Mouse (Mus musculus): ENCODE results near the gene Ahnak. TPM values are rescaled to one million over a fixed set of nuclear protein-coding genes. Genes with fewer than 3 reads are reported as not detected.
"Not testable (repeated sequence)": the region's sequence is repeated elsewhere in the genome, so short reads cannot be mapped to it uniquely, and the experiment has no call there.

Ahnak gene
- polyA plus RNA-seq, 1 experiment = not detected

DNA sequence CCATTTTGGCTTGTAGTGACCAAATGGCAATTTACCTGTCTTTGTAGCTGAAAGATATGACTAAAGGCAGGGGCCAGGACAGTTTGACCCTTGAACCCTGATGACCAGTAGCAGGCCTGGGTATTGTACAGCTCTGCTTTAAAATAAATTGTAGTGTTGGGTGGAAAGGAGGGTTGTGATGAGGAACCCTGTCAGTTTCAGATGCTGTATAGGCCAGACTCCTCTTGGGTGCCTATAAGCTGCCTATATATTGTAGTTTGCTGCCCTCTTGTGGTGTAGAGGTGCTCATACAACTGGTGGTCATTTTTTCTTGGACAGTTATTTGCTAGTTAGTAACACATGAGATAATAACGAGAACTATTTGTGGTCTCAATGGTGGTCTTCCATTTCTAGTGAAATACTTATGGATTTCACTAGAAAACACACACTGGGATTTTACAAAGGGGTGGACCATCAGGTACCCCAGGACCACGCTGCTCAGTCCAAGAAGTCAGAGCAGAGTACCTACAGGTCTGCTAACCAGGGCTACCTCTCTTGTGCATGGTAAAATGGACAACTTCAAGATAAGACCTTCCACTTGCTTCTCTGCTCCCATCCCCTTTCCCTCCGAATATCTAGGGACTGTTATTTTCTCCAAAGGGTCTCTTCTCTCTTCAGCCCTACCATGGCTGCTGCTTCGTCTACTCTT is 121.2 kb downstream of the Ahnak start:
- WGBS = 61% methylated on average over 4 of the region's 4 CpGs
- H3K4me3 ChIP-seq (ENCODE audit: insufficient read depth, low read depth, low read length) = no peak overlapping the region
- no peaks in the 10 kb centered on the region for H3K4me1 ChIP-seq (ENCODE audit: control insufficient read depth, insufficient read depth, low read length)
- no peak overlapping the region for H3K27ac ChIP-seq (ENCODE audit: insufficient read depth, low read depth, low read length)
- TF ChIP-seq POLR2A (IDR thresholded peaks at IDR 0.05; ENCODE audit: insufficient read depth, low read depth, low read length) (no peak), CTCF (IDR thresholded peaks at IDR 0.05; ENCODE audit: insufficient read depth, low read depth, low read length) (no peak)

DNA sequence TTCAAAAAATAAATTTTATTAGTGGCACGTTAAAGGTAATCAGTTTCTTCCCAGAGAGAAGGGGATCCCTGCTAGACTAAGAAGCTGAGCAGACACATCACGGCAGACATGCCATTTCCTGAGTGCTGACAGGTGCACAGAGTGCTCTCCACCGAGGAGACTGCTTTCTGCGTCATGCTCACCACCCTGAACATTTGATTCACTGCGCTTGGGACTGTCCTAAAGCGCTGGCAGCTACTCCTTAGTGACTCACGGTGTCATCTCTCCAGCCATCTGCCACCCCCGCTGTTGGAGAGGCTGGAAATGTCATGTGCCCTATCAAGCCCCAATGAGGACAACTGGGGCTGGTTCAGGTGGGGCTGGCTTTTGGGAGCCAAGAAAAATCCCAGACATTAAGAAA is 123.0 kb downstream of the Ahnak start:
- TF ChIP-seq CTCF (IDR thresholded peaks at IDR 0.05; ENCODE audit: insufficient read depth, low read depth, low read length) (no peak), POLR2A (IDR thresholded peaks at IDR 0.05; ENCODE audit: insufficient read depth, low read depth, low read length) (no peak)
- Histone ChIP-seq H3K27ac (ENCODE audit: insufficient read depth, low read depth, low read length) (no peak overlapping the region), H3K4me3 (ENCODE audit: insufficient read depth, low read depth, low read length) (no peak overlapping the region), H3K4me1 (ENCODE audit: control insufficient read depth, insufficient read depth, low read length) (no peaks in the 10 kb centered on the region)
- WGBS = 75% methylated on average over 8 of the region's 8 CpGs

DNA sequence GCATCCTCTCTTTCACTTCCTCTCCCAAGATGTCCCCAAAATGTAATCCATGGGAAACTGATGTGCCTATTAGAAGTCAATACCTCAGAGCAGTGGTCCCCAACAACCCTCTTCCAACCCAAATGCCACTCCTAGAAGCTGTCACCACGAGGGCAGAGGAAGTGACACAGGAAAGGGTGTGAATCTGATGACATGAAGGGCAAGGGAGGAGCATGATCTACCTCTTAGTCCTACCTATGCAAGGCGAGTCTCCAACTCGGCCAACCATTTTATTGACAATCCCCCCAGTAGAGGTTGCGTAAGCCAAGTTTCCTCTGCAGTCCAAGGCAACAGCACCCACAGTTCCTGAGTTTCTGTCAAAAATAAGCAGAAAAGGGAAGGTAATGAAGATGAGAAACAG is 127.2 kb downstream of the Ahnak start:
- no peak overlapping the region for H3K4me3 ChIP-seq (ENCODE audit: insufficient read depth, low read depth, low read length)
- H3K4me1 ChIP-seq (ENCODE audit: control insufficient read depth, insufficient read depth, low read length) = no peaks in the 10 kb centered on the region; the same call in 1 of the 2 replicates
- no peak overlapping the region for H3K27ac ChIP-seq (ENCODE audit: insufficient read depth, low read depth, low read length)
- TF ChIP-seq CTCF (IDR thresholded peaks at IDR 0.05; ENCODE audit: insufficient read depth, low read depth, low read length) (no peak), POLR2A (IDR thresholded peaks at IDR 0.05; ENCODE audit: insufficient read depth, low read depth, low read length) (no peak)
- 86% methylated on average over 4 of the region's 4 CpGs for WGBS

DNA sequence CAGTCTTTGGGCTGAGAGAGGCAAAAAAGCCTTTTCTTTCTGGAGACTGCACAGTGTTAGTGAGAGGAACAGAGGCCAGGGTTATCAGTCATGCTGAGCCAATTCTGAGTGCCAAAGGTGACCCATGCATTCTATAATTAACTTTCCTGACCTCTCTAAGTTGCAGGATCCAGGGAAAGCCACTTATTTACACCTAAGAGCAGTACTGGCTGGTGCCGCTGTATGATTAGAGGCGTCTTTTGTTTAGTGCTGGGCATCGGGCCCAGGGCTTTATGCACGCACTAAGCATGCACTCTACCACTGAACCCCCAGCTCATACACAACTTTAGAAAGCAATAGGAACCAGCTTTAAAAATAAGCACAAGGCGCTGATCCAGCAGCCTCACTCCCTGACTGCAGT is 128.2 kb downstream of the Ahnak start:
- H3K4me3 ChIP-seq (ENCODE audit: insufficient read depth, low read depth, low read length) = no peak overlapping the region
- no peaks in the 10 kb centered on the region; the same call in 1 of the 2 replicates for H3K4me1 ChIP-seq (ENCODE audit: control insufficient read depth, insufficient read depth, low read length)
- H3K27ac ChIP-seq (ENCODE audit: insufficient read depth, low read depth, low read length) = no peak overlapping the region
- TF ChIP-seq POLR2A (IDR thresholded peaks at IDR 0.05; ENCODE audit: insufficient read depth, low read depth, low read length) = no peak
- TF ChIP-seq CTCF (IDR thresholded peaks at IDR 0.05; ENCODE audit: insufficient read depth, low read depth, low read length) = no peak
- 53% methylated on average over 5 of the region's 5 CpGs for WGBS

DNA sequence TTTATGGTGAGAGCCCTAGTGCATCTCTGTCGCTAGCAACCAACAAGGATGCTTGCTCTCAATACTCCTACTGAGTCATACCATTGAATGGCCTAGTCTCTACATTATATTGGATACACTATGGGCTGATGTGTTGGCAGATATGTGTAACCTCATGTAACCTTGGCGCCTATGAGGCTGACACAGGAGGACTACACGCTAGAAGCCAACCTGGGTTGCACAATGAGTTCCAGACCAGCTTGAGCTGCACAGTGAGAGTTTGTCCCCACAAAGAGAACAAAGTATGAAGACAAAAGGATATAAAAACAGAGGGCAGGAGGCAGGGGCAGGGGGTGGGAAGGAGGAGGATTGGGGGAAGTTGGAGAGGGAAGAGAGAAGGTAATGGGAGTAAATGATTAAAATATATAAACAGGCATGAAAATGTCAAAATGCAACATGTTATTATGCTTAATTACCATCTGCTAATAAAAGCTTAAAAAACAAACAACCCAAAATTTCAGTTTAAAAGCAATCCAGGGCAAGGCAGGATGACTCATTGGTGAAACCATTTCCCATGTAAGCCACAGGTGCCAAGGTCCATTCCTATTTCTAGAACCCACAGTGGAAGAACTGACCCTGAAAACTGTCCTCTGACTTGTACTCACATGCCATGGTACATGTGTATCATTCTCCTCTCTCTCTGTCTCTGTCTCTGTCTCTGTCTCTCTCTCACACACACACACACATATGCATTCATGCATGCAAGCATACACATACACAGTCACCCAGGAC is 130.8 kb downstream of the Ahnak start:
- WGBS = 69% methylated on average over 3 of the region's 3 CpGs
- Histone ChIP-seq H3K4me1 (ENCODE audit: control insufficient read depth, insufficient read depth, low read length) (no peaks in the 10 kb centered on the region; the same call in 1 of the 2 replicates), H3K27ac (ENCODE audit: insufficient read depth, low read depth, low read length) (no peak overlapping the region), H3K4me3 (ENCODE audit: insufficient read depth, low read depth, low read length) (no peak overlapping the region)
- TF ChIP-seq CTCF (IDR thresholded peaks at IDR 0.05; ENCODE audit: insufficient read depth, low read depth, low read length) (no peak), POLR2A (IDR thresholded peaks at IDR 0.05; ENCODE audit: insufficient read depth, low read depth, low read length) (no peak)

DNA sequence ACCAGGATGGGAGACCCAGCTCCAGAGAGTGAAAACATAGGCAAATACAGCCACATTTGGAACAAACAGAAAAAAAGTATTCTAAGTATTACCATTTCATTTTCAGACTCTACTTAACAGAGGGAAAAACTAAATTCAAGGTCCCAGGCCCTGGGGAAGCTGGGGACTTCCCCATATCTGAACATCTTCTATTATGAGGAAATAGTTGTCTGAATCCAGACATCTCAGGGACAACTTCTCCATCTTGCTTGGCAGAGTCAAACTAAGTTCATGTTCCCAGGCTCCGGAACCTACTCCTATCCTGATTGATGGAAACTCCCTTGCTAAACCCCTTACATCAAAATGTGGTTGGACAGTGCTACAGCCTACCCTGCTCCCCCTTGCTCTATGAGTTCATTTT is 133.3 kb downstream of the Ahnak start:
- no peak overlapping the region for H3K27ac ChIP-seq (ENCODE audit: insufficient read depth, low read depth, low read length)
- no peaks in the 10 kb centered on the region; the same call in 1 of the 2 replicates for H3K4me1 ChIP-seq (ENCODE audit: control insufficient read depth, insufficient read depth, low read length)
- 83% methylated on average over 1 of the region's 1 CpGs for WGBS
- TF ChIP-seq POLR2A (IDR thresholded peaks at IDR 0.05; ENCODE audit: insufficient read depth, low read depth, low read length) (no peak), CTCF (IDR thresholded peaks at IDR 0.05; ENCODE audit: insufficient read depth, low read depth, low read length) (no peak)
- H3K4me3 ChIP-seq (ENCODE audit: insufficient read depth, low read depth, low read length) = no peak overlapping the region

DNA sequence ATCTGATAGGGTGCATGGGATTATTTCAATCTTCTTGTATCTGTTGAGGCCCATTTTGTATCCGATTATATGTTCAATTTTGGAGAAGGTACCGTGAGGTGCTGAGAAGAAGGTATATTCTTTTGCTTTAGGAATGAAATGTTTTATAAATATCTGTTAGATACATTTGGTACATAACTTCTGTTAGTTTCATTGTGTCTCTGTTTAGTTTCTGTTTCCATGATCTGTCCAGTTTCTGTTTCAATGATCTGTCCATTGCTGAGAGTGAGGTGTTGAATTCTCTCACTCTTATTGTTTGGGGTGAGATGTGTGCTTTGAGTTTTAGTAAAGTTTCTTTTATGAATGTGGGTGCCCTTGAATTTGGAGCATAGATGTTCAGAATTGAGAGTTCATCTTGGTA is 134.9 kb downstream of the Ahnak start:
- H3K27ac ChIP-seq (ENCODE audit: insufficient read depth, low read depth, low read length); H3K4me3 ChIP-seq (ENCODE audit: insufficient read depth, low read depth, low read length); H3K4me1 ChIP-seq (ENCODE audit: control insufficient read depth, insufficient read depth, low read length): not testable (repeated sequence)
- WGBS = 98% methylated on average over 2 of the region's 2 CpGs

Other genes starting within 250 kb of the Ahnak start
- gene 1700092M07Rik, start 248.6 kb upstream of the Ahnak start, polyA plus RNA-seq (2012; ENCODE audit: insufficient read depth, insufficient read length, low replicate concordance, missing spikeins) = not detected in 2 replicates
- gene Stx5a, start 247.9 kb upstream of the Ahnak start, polyA plus RNA-seq (2012; ENCODE audit: insufficient read depth, insufficient read length, low replicate concordance, missing spikeins) = 609 TPM in 1 of 2 replicates, not detected in the other
- not detected in 2 replicates for gene Nxf1, start 232.2 kb upstream of the Ahnak start, polyA plus RNA-seq (2012; ENCODE audit: insufficient read depth, insufficient read length, low replicate concordance, missing spikeins)
- not detected in 2 replicates for gene Tmem223, start 218.3 kb upstream of the Ahnak start, polyA plus RNA-seq (2012; ENCODE audit: insufficient read depth, insufficient read length, low replicate concordance, missing spikeins)
- gene Tmem179b, start 214.8 kb upstream of the Ahnak start, polyA plus RNA-seq (2012; ENCODE audit: insufficient read depth, insufficient read length, low replicate concordance, missing spikeins) = not detected in 2 replicates
- gene Taf6l, start 202.9 kb upstream of the Ahnak start, polyA plus RNA-seq (2012; ENCODE audit: insufficient read depth, insufficient read length, low replicate concordance, missing spikeins) = not detected in 2 replicates
- not detected in 2 replicates for gene Polr2g, start 190.7 kb upstream of the Ahnak start, polyA plus RNA-seq (2012; ENCODE audit: insufficient read depth, insufficient read length, low replicate concordance, missing spikeins)
- not detected in 2 replicates for gene Zbtb3, start 186.7 kb upstream of the Ahnak start, polyA plus RNA-seq (2012; ENCODE audit: insufficient read depth, insufficient read length, low replicate concordance, missing spikeins)
- gene Ttc9c, start 170.0 kb upstream of the Ahnak start, polyA plus RNA-seq (2012; ENCODE audit: insufficient read depth, insufficient read length, low replicate concordance, missing spikeins) = not detected in 2 replicates
- 134 and 194 TPM in 2 replicates for gene Hnrnpul2, start 169.3 kb upstream of the Ahnak start, polyA plus RNA-seq (2012; ENCODE audit: insufficient read depth, insufficient read length, low replicate concordance, missing spikeins)
- not detected in 2 replicates for gene AC129217.1, start 159.5 kb upstream of the Ahnak start, polyA plus RNA-seq (2012; ENCODE audit: insufficient read depth, insufficient read length, low replicate concordance, missing spikeins)
- not detected in 2 replicates for gene Bscl2, start 151.8 kb upstream of the Ahnak start, polyA plus RNA-seq (2012; ENCODE audit: insufficient read depth, insufficient read length, low replicate concordance, missing spikeins)
- gene Gng3, start 150.1 kb upstream of the Ahnak start, polyA plus RNA-seq (2012; ENCODE audit: insufficient read depth, insufficient read length, low replicate concordance, missing spikeins) = not detected in 2 replicates
- gene Lrrn4cl, start 138.5 kb upstream of the Ahnak start, polyA plus RNA-seq (2012; ENCODE audit: insufficient read depth, insufficient read length, low replicate concordance, missing spikeins) = not detected in 2 replicates
- gene Ubxn1, start 117.8 kb upstream of the Ahnak start, polyA plus RNA-seq (2012; ENCODE audit: insufficient read depth, insufficient read length, low replicate concordance, missing spikeins) = 403 TPM in 1 of 2 replicates, not detected in the other
- not detected in 2 replicates for gene Uqcc3, start 108.4 kb upstream of the Ahnak start, polyA plus RNA-seq (2012; ENCODE audit: insufficient read depth, insufficient read length, low replicate concordance, missing spikeins)
- not detected in 2 replicates for gene Lbhd1, start 105.6 kb upstream of the Ahnak start, polyA plus RNA-seq (2012; ENCODE audit: insufficient read depth, insufficient read length, low replicate concordance, missing spikeins)
- gene Gm49403, start 105.4 kb upstream of the Ahnak start, polyA plus RNA-seq (2012; ENCODE audit: insufficient read depth, insufficient read length, low replicate concordance, missing spikeins) = not detected in 2 replicates
- not detected in 2 replicates for gene 1810009A15Rik, start 100.4 kb upstream of the Ahnak start, polyA plus RNA-seq (2012; ENCODE audit: insufficient read depth, insufficient read length, low replicate concordance, missing spikeins)
- gene Gm49416, start 100.4 kb upstream of the Ahnak start, polyA plus RNA-seq (2012; ENCODE audit: insufficient read depth, insufficient read length, low replicate concordance, missing spikeins) = not detected in 2 replicates
- not detected in 2 replicates for gene Ints5, start 96.3 kb upstream of the Ahnak start, polyA plus RNA-seq (2012; ENCODE audit: insufficient read depth, insufficient read length, low replicate concordance, missing spikeins)
- gene Ganab, start 91.2 kb upstream of the Ahnak start, polyA plus RNA-seq (2012; ENCODE audit: insufficient read depth, insufficient read length, low replicate concordance, missing spikeins) = not detected in 2 replicates
- not detected in 2 replicates for gene B3gat3, start 68.9 kb upstream of the Ahnak start, polyA plus RNA-seq (2012; ENCODE audit: insufficient read depth, insufficient read length, low replicate concordance, missing spikeins)
- not detected in 2 replicates for gene Rom1, start 59.9 kb upstream of the Ahnak start, polyA plus RNA-seq (2012; ENCODE audit: insufficient read depth, insufficient read length, low replicate concordance, missing spikeins)
- gene Eml3, start 59.7 kb upstream of the Ahnak start, polyA plus RNA-seq (2012; ENCODE audit: insufficient read depth, insufficient read length, low replicate concordance, missing spikeins) = not detected in 2 replicates
- gene Mta2, start 47.4 kb upstream of the Ahnak start, polyA plus RNA-seq (2012; ENCODE audit: insufficient read depth, insufficient read length, low replicate concordance, missing spikeins) = not detected in 2 replicates
- not detected in 2 replicates for gene Tut1, start 35.4 kb upstream of the Ahnak start, polyA plus RNA-seq (2012; ENCODE audit: insufficient read depth, insufficient read length, low replicate concordance, missing spikeins)
- gene Eef1g, start 22.2 kb upstream of the Ahnak start, polyA plus RNA-seq (2012; ENCODE audit: insufficient read depth, insufficient read length, low replicate concordance, missing spikeins) = 678 TPM in 1 of 2 replicates, not detected in the other
- not detected in 2 replicates for gene Scgb1a1, start 98.7 kb downstream of the Ahnak start, polyA plus RNA-seq (2012; ENCODE audit: insufficient read depth, insufficient read length, low replicate concordance, missing spikeins)
- 72.4 TPM in 1 of 2 replicates, not detected in the other for gene Asrgl1, start 146.4 kb downstream of the Ahnak start, polyA plus RNA-seq (2012; ENCODE audit: insufficient read depth, insufficient read length, low replicate concordance, missing spikeins)

Measured in olfactory bulb, adult 2 months (tissue).